In genomic region chr10:13974472-13974871, GRCm38 (mm10) we compare ENCODE assay signal across 18 mouse cellular contexts. TPM values are rescaled to one million over a fixed set of nuclear protein-coding genes. Genes with fewer than 3 reads are reported as not detected.
DNase-seq lines count a peak whose midpoint lies in the region; ATAC-seq and TF ChIP-seq lines count a peak whose summit lies in the region.
"Had no signal": no experiment of that assay in that cellular context is flagged by ENCODE, and none has a peak within 500 bp of the region (broad histone marks: within the 10 kb centered on the region; RNA-seq: fewer than 3 reads in every experiment).

No protein-coding gene starts in this region.

- no peak for DNase-seq in layer of hippocampus, adult 2 months (ENCODE audit: low spot score in 2 of 2)
- no peak for DNase-seq in layer of hippocampus, adult 9-11 months
- DNase-seq in adrenal gland, postnatal 25 days = no peak
- no peak for DNase-seq in left cerebral cortex, postnatal 14 days (ENCODE audit: low spot score in 2 of 2)
- DNase-seq: B cell, adult 2 months; cerebellum, adult 8-10 months; kidney, adult 11 months; lung, postnatal 10 days; right cerebral cortex, postnatal 14 days; thymus, adult 18-20 months had no signal

- H3K27me3 ChIP-seq in forebrain, embryonic 16.5 days (replicated peaks; ENCODE audit: control insufficient read depth, insufficient read depth, low read length) = no peaks in the 10 kb centered on the region
- H3K27me3 ChIP-seq in forebrain, embryonic 13.5 days = peaks cover 3% of the 10 kb centered on the region; the same call in 1 of the 2 replicates
- no peaks in the 10 kb centered on the region for H3K27me3 ChIP-seq in heart, embryonic 13.5 days (replicated peaks)
- H3K27me3 ChIP-seq: embryonic facial prominence, embryonic 13.5 days; limb, embryonic 15.5 days; midbrain, embryonic 13.5 days; neural tube, embryonic 15.5 days had no signal

- H3K4me3 ChIP-seq in forebrain, embryonic 16.5 days (replicated peaks; ENCODE audit: low read length) = no peak overlapping the region
- no peak overlapping the region for H3K4me3 ChIP-seq in forebrain, embryonic 13.5 days
- no peak overlapping the region for H3K4me3 ChIP-seq in layer of hippocampus, adult 2 months
- no peak overlapping the region for H3K4me3 ChIP-seq in heart, embryonic 13.5 days
- H3K4me3 ChIP-seq: embryonic facial prominence, embryonic 13.5 days; limb, embryonic 15.5 days; liver, embryonic 15.5 days; midbrain, embryonic 13.5 days; neural tube, embryonic 15.5 days had no signal

- intact Hi-C loops in left cerebral cortex, postnatal 14 days (cut with DNase I) = no loop called here

- ATAC-seq in forebrain, embryonic 16.5 days = no peak
- no peak for ATAC-seq in forebrain, embryonic 13.5 days
- no peak for ATAC-seq in heart, embryonic 13.5 days (ENCODE audit: extremely low read depth, insufficient number of reproducible peaks, low FRiP score, low TSS enrichment)
- ATAC-seq: midbrain, embryonic 13.5 days had no signal

- no peak for TF ChIP-seq CTCF in layer of hippocampus, adult 2 months (conservative IDR thresholded peaks at IDR 0.05)

- peak overlapping the region; percentile 39; the same call in 1 of the 2 replicates for H3K27ac ChIP-seq in forebrain, embryonic 16.5 days (ENCODE audit: low read length)
- no peak overlapping the region for H3K27ac ChIP-seq in forebrain, embryonic 13.5 days
- H3K27ac ChIP-seq in layer of hippocampus, adult 2 months = peak overlapping the region; percentile 36; the same call in 1 of the 2 replicates
- H3K27ac ChIP-seq in heart, embryonic 13.5 days (replicated peaks) = peak overlapping the region; percentile 62; the same call in 1 of the 2 replicates
- H3K27ac ChIP-seq: embryonic facial prominence, embryonic 13.5 days; limb, embryonic 15.5 days; liver, embryonic 15.5 days; midbrain, embryonic 13.5 days; neural tube, embryonic 15.5 days had no signal

- no peaks in the 10 kb centered on the region for H3K9me3 ChIP-seq in forebrain, embryonic 16.5 days (ENCODE audit: control insufficient read depth, low read length)
- H3K9me3 ChIP-seq in forebrain, embryonic 13.5 days (replicated peaks) = no peaks in the 10 kb centered on the region
- H3K9me3 ChIP-seq in heart, embryonic 13.5 days = no peaks in the 10 kb centered on the region
- H3K9me3 ChIP-seq: embryonic facial prominence, embryonic 13.5 days; limb, embryonic 15.5 days; liver, embryonic 15.5 days; midbrain, embryonic 13.5 days; neural tube, embryonic 15.5 days had no signal

- H3K9ac ChIP-seq in forebrain, embryonic 16.5 days (replicated peaks; ENCODE audit: low read depth, low read length) = no peak overlapping the region
- no peak overlapping the region for H3K9ac ChIP-seq in forebrain, embryonic 13.5 days
- H3K9ac ChIP-seq in heart, embryonic 13.5 days = peak overlapping the region; percentile 33
- H3K9ac ChIP-seq: embryonic facial prominence, embryonic 13.5 days; limb, embryonic 15.5 days; liver, embryonic 15.5 days; midbrain, embryonic 13.5 days; neural tube, embryonic 15.5 days had no signal

- peaks cover 21% of the 10 kb centered on the region for H3K4me1 ChIP-seq in forebrain, embryonic 16.5 days (replicated peaks; ENCODE audit: control insufficient read depth, insufficient read depth, low read length)
- peaks cover 8% of the 10 kb centered on the region; the same call in 1 of the 2 replicates for H3K4me1 ChIP-seq in forebrain, embryonic 13.5 days
- peaks cover 59% of the 10 kb centered on the region for H3K4me1 ChIP-seq in heart, embryonic 13.5 days
- H3K4me1 ChIP-seq: liver, embryonic 15.5 days had no signal

- no peaks in the 10 kb centered on the region for H3K36me3 ChIP-seq in forebrain, embryonic 16.5 days (ENCODE audit: control insufficient read depth, insufficient read depth)
- H3K36me3 ChIP-seq in forebrain, embryonic 13.5 days (ENCODE audit: poor library complexity, severe bottlenecking) = no peaks in the 10 kb centered on the region
- no peaks in the 10 kb centered on the region for H3K36me3 ChIP-seq in heart, embryonic 13.5 days
- H3K36me3 ChIP-seq: embryonic facial prominence, embryonic 13.5 days; limb, embryonic 15.5 days; liver, embryonic 15.5 days; midbrain, embryonic 13.5 days; neural tube, embryonic 15.5 days had no signal

- WGBS in forebrain, embryonic 16.5 days = 58% methylated on average over 7 of the region's 7 CpGs
- WGBS in forebrain, embryonic 13.5 days = 70% methylated on average over 7 of the region's 7 CpGs
- WGBS in heart, embryonic 13.5 days = 22% methylated on average over 7 of the region's 7 CpGs

- no peak overlapping the region for H3K4me2 ChIP-seq in forebrain, embryonic 16.5 days (ENCODE audit: low read length)
- H3K4me2 ChIP-seq in forebrain, embryonic 13.5 days = no peak overlapping the region
- peak overlapping the region; percentile 50 for H3K4me2 ChIP-seq in heart, embryonic 13.5 days
- H3K4me2 ChIP-seq: embryonic facial prominence, embryonic 13.5 days; limb, embryonic 15.5 days; liver, embryonic 15.5 days; midbrain, embryonic 13.5 days; neural tube, embryonic 15.5 days had no signal

RNA-seq across cellular contexts. Expression of gene Hivep2, which starts 8.6 kb away (rescaled TPM):
- 31.0 and 36.3 TPM in 2 replicates for polyA plus RNA-seq in forebrain, embryonic 16.5 days (2015; fragmentation: Nextera tagmentation; extraction: Ambion mirVana)
- polyA plus RNA-seq in forebrain, embryonic 13.5 days (2015; fragmentation: Nextera tagmentation; extraction: Ambion mirVana) = 5.3 and 7.3 TPM in 2 replicates
- 100 to 1,000 TPM; 203 to 210 TPM for total RNA-seq in layer of hippocampus, adult 2 months (2021)
- 3.8 and 4.2 TPM in 2 replicates for polyA plus RNA-seq in heart, embryonic 13.5 days (2015; fragmentation: Nextera tagmentation; extraction: Ambion mirVana)
- 34.0 and 41.7 TPM in 2 replicates for total RNA-seq in adrenal gland, postnatal 25 days (2021)
- 100 to 1,000 TPM; 287 to 310 TPM for total RNA-seq in left cerebral cortex, postnatal 14 days (2021)
